Mouse (Mus musculus) midbrain, embryonic 15.5 days (tissue): ENCODE results near the gene Smyd3. TPM values are rescaled to one million over a fixed set of nuclear protein-coding genes. Genes with fewer than 3 reads are reported as not detected.
"Not testable (repeated sequence)": the region's sequence is repeated elsewhere in the genome, so short reads cannot be mapped to it uniquely, and the experiment has no call there.

Experiments
- ATAC-seq: fragments of 200-750 bp; cut with Nextera tagmentation; replicated peaks from 2 replicates; pipeline ENCODE4 v1.8.0; 2017; ENCODE audit warnings: moderate TSS enrichment
- H3K27ac ChIP-seq: fragments of 300-500 bp; sonication (generic); 2 replicates; pipeline ENCODE4 v1.5.1; 2015; ENCODE audit warnings: mild to moderate bottlenecking, inconsistent platforms
- H3K27me3 ChIP-seq: fragments of 300-500 bp; sonication (generic); replicated peaks from 2 replicates; pipeline ENCODE4 v1.6.1; 2015; ENCODE audit warnings: inconsistent platforms
- H3K36me3 ChIP-seq: fragments of 300-500 bp; sonication (generic); replicated peaks from 2 replicates; pipeline ENCODE4 v1.6.1; 2015; ENCODE audit warnings: inconsistent platforms
- H3K4me1 ChIP-seq: fragments of 300-500 bp; sonication (generic); 2 replicates; pipeline ENCODE4 v1.6.1; 2015; ENCODE audit warnings: inconsistent platforms
- H3K4me2 ChIP-seq: fragments of 300-500 bp; sonication (generic); 2 replicates; pipeline ENCODE4 v1.6.1; 2015; ENCODE audit warnings: inconsistent platforms, mild to moderate bottlenecking, moderate library complexity
- H3K4me3 ChIP-seq: fragments of 300-500 bp; sonication (generic); 2 replicates; pipeline ENCODE4 v1.5.1; 2015; ENCODE audit warnings: mild to moderate bottlenecking, inconsistent platforms
- H3K9ac ChIP-seq: fragments of 300-500 bp; sonication (generic); 2 replicates; pipeline ENCODE4 v1.6.1; 2015; ENCODE audit warnings: mild to moderate bottlenecking, inconsistent platforms
- H3K9me3 ChIP-seq: fragments of 300-500 bp; sonication (generic); 2 replicates; pipeline ENCODE4 v1.6.1; 2016; ENCODE audit warnings: inconsistent platforms
- WGBS: fragments of 180-500 bp; shearing (Covaris S2); methylation state at CpG from one replicate; pipeline ENCODE4 v1.1.7; 2015; ENCODE audit warnings: mixed read lengths; 5-methylcytosine and 5-hydroxymethylcytosine counted together
- polyA plus RNA-seq: library from polyadenylated mRNA; unstranded; fragments of >200 nt; fragmentation: Nextera tagmentation; extraction: Ambion mirVana; gene quantifications from 2 replicates; pipeline ENCODE4 v1.2.1, GENCODE M21; 2015

Gene Smyd3
- polyA plus RNA-seq, 1 experiment from 2014 or later: 24.8 TPM

DNA sequence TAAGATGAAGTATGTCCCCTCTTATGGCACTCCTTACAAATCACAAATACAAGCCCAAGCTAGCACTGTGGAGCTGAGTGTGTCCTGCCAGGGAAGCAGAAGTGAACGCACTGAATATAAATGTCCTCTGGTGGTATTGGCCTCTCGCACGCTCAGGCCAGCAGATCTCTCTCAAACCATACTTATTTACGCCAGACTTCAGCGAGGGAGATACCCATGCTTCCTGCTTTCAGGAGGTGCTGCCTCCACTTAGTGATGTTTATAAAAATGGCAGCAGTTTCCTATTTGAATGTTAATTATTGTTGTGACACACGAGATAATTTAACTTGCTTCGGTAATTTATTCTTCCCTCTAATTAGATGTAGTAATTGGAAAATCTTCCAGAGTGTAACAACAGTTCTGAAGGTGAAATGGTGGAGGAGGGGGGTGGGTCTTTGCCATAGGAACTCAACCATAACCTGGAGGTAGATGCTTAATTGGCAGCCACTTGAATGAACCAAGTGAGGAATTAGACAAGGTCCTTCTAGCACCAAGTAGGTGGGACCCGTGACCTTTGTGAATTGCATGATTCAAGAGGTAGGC, 224.0 kb downstream of the Smyd3 start:
- no peak for ATAC-seq

DNA sequence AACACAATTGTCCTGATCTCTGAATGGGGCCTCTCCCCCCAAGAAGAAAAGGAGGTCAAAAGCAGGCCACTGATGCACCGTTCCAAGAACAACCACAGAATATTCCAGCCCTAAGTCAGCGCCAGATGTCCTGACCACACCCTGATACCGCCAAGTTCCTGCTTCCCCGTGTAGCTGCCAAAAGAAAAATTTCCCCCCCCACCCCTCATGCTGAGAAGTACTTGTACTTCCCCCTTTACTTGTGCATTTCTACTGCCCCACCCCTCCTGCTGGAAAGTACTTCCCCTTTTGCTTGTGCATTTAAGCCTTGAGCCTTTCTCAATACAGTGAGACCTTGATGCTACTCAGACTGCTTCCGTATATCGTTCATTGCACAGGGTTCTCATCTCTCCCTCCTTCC, 227.7 kb downstream of the Smyd3 start:
- ATAC-seq: not testable (repeated sequence)
- WGBS: 94% methylated on average over 6 of the region's 6 CpGs

More for the DNA sequence above, 224.0 kb downstream of the Smyd3 start:
- Histone ChIP-seq H3K9me3 (no peaks in the 10 kb centered on the region), H3K27me3 (no peaks in the 10 kb centered on the region), H3K4me3 (no peak overlapping the region), H3K9ac (no peak overlapping the region), H3K4me1 (no peaks in the 10 kb centered on the region), H3K27ac (no peak overlapping the region), H3K4me2 (no peak overlapping the region), H3K36me3 (no peaks in the 10 kb centered on the region)
- 75% methylated on average over 8 of the region's 8 CpGs for WGBS

DNA sequence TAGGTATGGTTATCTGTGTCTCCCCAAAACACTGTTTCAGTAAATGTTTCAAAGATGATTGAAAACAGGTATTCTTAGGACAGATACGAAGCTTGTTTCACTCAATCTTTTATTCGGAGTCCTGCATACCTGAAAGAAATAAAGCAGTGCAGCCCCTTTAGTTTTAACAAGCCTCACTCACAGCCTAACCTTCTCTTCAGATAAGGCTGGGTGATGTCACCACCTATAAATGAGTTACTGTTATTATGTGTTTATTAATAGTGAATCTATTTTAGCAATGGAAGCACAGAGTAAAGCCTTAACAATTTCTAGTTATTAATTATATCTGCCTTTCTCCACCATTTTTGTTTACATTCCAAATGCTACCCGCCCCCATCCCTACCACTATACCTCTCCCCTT, 228.1 kb downstream of the Smyd3 start:
- Histone ChIP-seq H3K4me1 (no peaks in the 10 kb centered on the region), H3K36me3 (no peaks in the 10 kb centered on the region), H3K27me3 (no peaks in the 10 kb centered on the region), H3K27ac (no peak overlapping the region), H3K4me3 (no peak overlapping the region), H3K9me3 (no peaks in the 10 kb centered on the region), H3K4me2 (no peak overlapping the region), H3K9ac (no peak overlapping the region)
- ATAC-seq: no peak
- WGBS: 96% methylated on average over 3 of the region's 3 CpGs

More for the DNA sequence above, 227.7 kb downstream of the Smyd3 start:
- not testable (repeated sequence) for H3K4me1 ChIP-seq, H3K9me3 ChIP-seq, H3K36me3 ChIP-seq, H3K4me3 ChIP-seq, H3K4me2 ChIP-seq, H3K9ac ChIP-seq, H3K27me3 ChIP-seq, H3K27ac ChIP-seq

DNA sequence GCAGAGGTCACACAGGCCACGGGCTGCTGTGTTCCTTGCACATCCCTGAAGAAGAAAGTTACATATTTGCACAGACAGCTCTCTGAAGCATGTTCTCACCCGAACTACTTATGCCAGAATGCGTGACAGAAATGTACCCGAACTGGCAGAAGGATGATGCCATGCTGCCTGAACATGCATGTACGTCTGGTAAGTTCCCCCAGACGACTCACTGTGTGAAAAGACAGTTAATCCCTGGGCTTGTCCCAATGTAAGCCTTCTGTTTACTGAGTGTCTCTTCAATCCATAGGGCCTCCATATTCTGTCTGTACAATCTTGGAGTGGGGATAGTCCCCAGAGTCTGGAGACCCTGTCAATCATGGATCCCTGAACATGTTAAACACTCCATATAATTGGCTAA, 231.1 kb downstream of the Smyd3 start:
- Histone ChIP-seq H3K4me1 (no peaks in the 10 kb centered on the region), H3K36me3 (no peaks in the 10 kb centered on the region), H3K4me3 (no peak overlapping the region), H3K27ac (no peak overlapping the region), H3K4me2 (no peak overlapping the region), H3K9ac (no peak overlapping the region), H3K9me3 (no peaks in the 10 kb centered on the region), H3K27me3 (no peaks in the 10 kb centered on the region)
- WGBS: 79% methylated on average over 6 of the region's 6 CpGs
- no peak for ATAC-seq

DNA sequence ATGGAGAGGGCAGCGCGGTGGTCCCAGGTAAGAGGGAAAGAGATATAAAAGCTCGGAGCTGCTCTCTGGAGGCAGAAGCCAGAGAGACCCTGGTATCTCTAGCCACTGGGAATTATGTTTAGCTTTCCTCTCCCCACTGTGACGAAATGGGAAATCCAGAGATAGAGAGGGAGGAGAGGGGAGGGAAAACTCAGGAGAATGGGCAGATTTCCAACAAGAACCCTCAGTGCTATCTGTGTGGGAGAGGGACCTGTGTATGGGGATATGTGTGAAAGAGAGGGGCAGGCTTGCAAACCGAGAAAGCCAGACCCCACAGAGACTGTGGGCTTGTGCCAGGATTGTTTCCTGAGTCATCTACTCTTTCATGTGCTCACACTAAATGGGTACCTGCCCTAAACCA, 235.0 kb downstream of the Smyd3 start:
- H3K4me2 ChIP-seq: no peak overlapping the region
- no peak for ATAC-seq
- H3K9me3 ChIP-seq: no peaks in the 10 kb centered on the region
- H3K9ac ChIP-seq: no peak overlapping the region
- no peaks in the 10 kb centered on the region for H3K27me3 ChIP-seq
- H3K4me1 ChIP-seq: no peaks in the 10 kb centered on the region
- H3K36me3 ChIP-seq: no peaks in the 10 kb centered on the region
- no peak overlapping the region for H3K4me3 ChIP-seq
- H3K27ac ChIP-seq: no peak overlapping the region
- 83% methylated on average over 5 of the region's 5 CpGs for WGBS

DNA sequence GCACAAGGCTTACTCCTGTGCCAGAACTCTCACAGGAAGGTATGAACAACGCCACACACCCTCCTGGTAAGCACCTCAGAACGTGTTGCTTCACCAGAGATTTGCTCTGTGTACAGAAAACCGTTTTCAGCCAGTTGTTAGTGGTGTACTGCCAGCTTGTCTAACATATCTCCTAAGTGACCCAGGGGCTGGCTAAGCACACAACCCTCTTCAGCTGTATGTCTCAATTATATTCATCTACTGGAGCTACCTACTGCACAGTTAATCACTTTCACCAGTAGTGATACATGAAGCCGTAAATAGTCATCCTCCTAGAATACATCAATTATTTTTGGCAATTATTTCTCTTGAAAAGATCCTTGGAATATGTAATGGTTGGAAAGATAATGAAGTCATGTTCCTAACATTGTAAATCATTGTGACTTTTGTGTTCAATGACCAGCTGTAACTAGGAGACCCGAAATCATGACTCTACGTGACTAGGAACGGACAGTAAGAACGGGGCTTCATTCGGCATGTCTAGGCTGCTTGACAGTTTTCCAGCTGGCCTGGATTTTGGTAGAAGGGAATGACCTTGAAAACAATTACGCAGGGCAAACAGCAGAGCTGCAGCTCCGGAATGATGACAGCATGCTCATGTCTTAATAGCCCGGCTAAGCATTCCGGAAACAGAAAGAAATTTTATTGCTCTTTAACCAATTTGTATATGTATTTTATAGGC, 236.3 kb downstream of the Smyd3 start:
- Histone ChIP-seq H3K27ac (no peak overlapping the region), H3K9ac (no peak overlapping the region), H3K27me3 (no peaks in the 10 kb centered on the region), H3K4me1 (no peaks in the 10 kb centered on the region), H3K4me2 (no peak overlapping the region), H3K9me3 (no peaks in the 10 kb centered on the region), H3K36me3 (no peaks in the 10 kb centered on the region), H3K4me3 (no peak overlapping the region)
- ATAC-seq: no peak
- WGBS: 72% methylated on average over 13 of the region's 13 CpGs

DNA sequence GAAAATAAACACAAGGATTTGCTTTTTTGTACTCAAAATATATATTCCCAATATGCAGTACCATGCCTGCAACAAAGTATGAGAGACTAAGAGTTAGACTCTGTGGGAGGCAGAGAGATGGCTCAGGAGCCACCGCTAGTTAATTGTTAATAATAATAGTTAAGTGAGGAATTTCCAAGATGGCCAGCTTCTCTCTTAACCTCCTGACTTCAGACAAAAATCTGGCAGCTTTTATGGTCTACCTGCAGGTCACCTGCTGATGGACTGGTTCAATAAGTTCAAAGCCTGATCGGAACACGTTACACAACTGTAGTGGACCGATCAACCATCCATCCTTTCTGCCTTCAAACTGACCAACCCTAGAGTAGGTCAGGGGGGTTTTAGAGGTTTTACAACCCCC, 238.7 kb downstream of the Smyd3 start:
- Histone ChIP-seq H3K27ac (no peak overlapping the region), H3K36me3 (no peaks in the 10 kb centered on the region), H3K4me1 (no peaks in the 10 kb centered on the region), H3K9ac (no peak overlapping the region), H3K9me3 (no peaks in the 10 kb centered on the region), H3K27me3 (no peaks in the 10 kb centered on the region), H3K4me3 (no peak overlapping the region), H3K4me2 (no peak overlapping the region)
- ATAC-seq: no peak
- WGBS: 96% methylated on average over 4 of the region's 4 CpGs

DNA sequence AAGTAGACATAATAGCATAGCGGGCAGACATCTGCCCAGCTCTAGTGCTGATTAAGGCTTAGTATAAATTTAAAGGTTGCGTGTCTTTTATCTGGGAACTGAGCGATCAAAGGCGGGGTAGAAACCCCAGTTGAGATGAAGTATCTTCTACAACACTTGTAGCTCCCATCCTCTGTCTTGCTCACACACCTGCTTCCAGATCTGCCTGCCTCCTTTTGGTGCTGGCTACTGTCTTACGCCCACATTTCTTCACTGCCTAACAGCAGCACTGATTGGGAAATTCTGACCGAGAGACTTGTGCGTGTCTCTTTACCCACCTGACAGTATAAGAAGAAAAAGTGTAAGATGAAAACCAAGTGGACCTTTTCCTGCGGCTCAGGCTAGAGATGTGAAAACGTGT, 240.5 kb downstream of the Smyd3 start:
- Histone ChIP-seq H3K9ac (no peak overlapping the region), H3K27ac (no peak overlapping the region), H3K27me3 (no peaks in the 10 kb centered on the region), H3K36me3 (no peaks in the 10 kb centered on the region), H3K4me3 (no peak overlapping the region), H3K4me1 (no peaks in the 10 kb centered on the region), H3K4me2 (no peak overlapping the region), H3K9me3 (no peaks in the 10 kb centered on the region)
- WGBS: 91% methylated on average over 9 of the region's 9 CpGs
- ATAC-seq: no peak

DNA sequence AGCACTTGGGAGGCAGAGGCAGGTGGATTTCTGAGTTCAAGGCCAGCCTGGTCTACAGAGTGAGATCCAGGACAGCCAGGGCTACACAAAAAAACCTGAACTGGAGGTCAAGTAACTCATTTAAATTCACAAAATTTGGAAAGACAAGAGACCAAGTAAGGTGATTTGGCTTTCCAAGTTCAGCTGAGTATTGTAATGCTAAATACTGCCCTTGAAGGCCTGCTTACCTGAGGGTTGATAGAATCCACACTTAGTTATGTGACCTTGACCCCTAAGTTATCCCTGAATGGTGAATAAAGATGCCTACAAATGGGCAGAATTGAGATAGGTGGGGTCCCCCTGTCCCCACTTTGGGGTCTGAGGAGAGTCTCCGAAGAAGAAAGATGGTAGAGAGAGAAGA, 241.0 kb downstream of the Smyd3 start:
- Histone ChIP-seq H3K9me3 (no peaks in the 10 kb centered on the region), H3K27ac (no peak overlapping the region), H3K9ac (no peak overlapping the region), H3K36me3 (no peaks in the 10 kb centered on the region), H3K4me3 (no peak overlapping the region), H3K4me2 (no peak overlapping the region), H3K4me1 (no peaks in the 10 kb centered on the region), H3K27me3 (no peaks in the 10 kb centered on the region)
- 95% methylated on average over 1 of the region's 1 CpGs for WGBS
- ATAC-seq: no peak

DNA sequence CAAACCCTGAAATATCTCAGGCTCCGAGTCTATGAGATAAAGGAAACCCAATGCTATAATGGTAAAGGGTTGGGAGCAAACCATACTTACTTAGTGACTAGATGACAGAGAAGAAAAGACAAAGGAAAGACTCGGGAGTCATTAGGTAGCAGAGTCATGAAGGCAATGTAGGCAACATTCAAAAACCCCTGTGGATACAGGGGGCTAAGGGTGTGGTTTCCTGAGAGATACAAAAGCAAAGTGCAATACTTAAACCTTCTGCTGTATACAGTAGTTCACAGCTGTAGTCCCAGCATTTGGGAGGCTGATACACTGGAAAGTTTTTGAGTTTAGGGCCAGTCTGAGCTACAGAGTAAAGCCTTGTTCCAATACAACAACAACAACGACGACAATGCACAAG, 244.9 kb downstream of the Smyd3 start:
- no peak overlapping the region for H3K4me2 ChIP-seq
- no peak overlapping the region for H3K27ac ChIP-seq
- no peaks in the 10 kb centered on the region for H3K4me1 ChIP-seq
- no peaks in the 10 kb centered on the region; the same call in 1 of the 2 replicates for H3K9me3 ChIP-seq
- WGBS: 90% methylated on average over 4 of the region's 4 CpGs
- H3K4me3 ChIP-seq: no peak overlapping the region
- no peaks in the 10 kb centered on the region for H3K36me3 ChIP-seq
- H3K27me3 ChIP-seq: no peaks in the 10 kb centered on the region
- H3K9ac ChIP-seq: no peak overlapping the region
- ATAC-seq: no peak

DNA sequence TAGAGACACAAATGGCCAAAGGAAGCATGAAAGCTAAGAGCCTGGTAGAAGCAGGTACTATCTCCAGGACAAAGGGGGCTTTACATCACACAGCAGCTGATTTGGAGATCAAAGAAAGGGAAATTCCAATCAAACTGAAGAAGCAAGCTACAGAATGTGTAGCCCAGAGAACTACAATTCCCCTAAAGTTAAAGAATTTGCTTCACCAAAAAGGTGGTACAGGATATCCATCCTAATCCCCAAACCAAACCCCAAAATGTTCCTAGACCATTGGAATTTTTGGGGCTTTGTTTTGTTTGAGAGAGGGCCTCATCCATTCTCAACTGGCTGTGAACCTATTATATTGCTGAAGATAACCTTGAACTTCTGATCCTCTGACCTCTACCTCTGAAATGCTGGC, 245.5 kb downstream of the Smyd3 start:
- H3K9ac ChIP-seq: no peak overlapping the region
- H3K4me2 ChIP-seq: no peak overlapping the region
- ATAC-seq: no peak
- no peaks in the 10 kb centered on the region for H3K27me3 ChIP-seq
- H3K4me1 ChIP-seq: no peaks in the 10 kb centered on the region
- H3K9me3 ChIP-seq: no peaks in the 10 kb centered on the region; the same call in 1 of the 2 replicates
- no peak overlapping the region for H3K4me3 ChIP-seq
- H3K36me3 ChIP-seq: no peaks in the 10 kb centered on the region
- H3K27ac ChIP-seq: no peak overlapping the region

DNA sequence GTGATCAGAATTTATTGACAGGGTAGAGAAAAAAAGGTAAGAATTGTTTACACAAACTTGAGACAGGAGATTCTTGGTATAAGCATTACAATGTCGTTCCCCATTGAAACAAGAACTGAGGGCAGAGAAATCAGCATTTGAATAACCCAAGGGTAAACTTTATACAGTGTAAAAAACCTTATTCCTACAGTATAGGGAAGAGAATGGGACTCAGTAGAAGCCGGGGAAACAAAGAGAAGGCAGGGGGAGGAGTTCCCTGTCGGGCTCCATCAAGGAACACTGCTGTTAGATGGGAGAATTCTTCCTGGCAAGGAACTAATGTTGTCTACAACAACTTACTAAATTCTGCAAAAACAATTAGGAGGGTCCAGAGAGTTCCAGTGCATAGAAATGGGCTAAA, 250.9 kb downstream of the Smyd3 start:
- Histone ChIP-seq H3K4me2 (no peak overlapping the region), H3K9ac (no peak overlapping the region), H3K4me1 (peaks cover 1% of the 10 kb centered on the region), H3K27ac (no peak overlapping the region), H3K4me3 (no peak overlapping the region), H3K27me3 (no peaks in the 10 kb centered on the region), H3K36me3 (no peaks in the 10 kb centered on the region), H3K9me3 (no peaks in the 10 kb centered on the region; the same call in 1 of the 2 replicates)
- ATAC-seq: no peak
- WGBS: 69% methylated on average over 3 of the region's 3 CpGs

DNA sequence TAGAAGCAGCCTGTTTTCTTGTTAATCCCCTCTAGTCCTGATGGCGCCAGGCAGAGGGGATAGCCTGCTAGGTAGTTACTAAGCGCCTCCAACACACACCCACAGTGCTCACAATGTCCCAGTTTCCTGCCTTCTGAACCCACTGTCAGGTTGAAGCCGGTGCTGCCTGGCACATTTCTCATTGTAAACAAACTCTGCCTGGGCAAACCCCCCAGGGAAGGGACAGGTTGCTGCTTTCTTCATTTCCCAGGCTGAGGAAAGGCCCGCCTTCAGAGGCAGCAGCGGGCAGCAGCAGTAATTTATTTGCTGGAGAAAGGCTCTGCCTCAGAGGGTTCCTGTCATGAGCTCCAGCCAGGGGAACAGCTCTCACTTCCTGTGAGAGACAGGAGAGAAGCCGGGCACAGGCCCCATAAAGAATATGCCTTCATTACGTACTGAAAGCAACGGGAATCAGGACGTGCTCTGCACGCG, 256.3 kb downstream of the Smyd3 start:
- H3K27ac ChIP-seq: peak overlapping the region; percentile 62
- no peaks in the 10 kb centered on the region for H3K9me3 ChIP-seq
- H3K9ac ChIP-seq: no peak overlapping the region
- H3K4me2 ChIP-seq: no peak overlapping the region
- H3K27me3 ChIP-seq: no peaks in the 10 kb centered on the region
- peak; percentile 51 for ATAC-seq
- no peaks in the 10 kb centered on the region for H3K36me3 ChIP-seq
- 39% methylated on average over 11 of the region's 11 CpGs for WGBS
- H3K4me1 ChIP-seq: peaks cover 9% of the 10 kb centered on the region
- no peak overlapping the region for H3K4me3 ChIP-seq
